In genomic region chr3:96248141-96249033, GRCm38 (mm10) we compare ENCODE assay signal across 9 mouse cellular contexts. TPM values are rescaled to one million over a fixed set of nuclear protein-coding genes. Genes with fewer than 3 reads are reported as not detected.
A peak's percentile ranks its signal among the peaks of the same experiment; 100 is the strongest.
DNase-seq lines count a peak whose midpoint lies in the region; ATAC-seq lines count a peak whose summit lies in the region.
"Had no signal": no experiment of that assay in that cellular context is flagged by ENCODE, and none has a peak within 500 bp of the region (broad histone marks: within the 10 kb centered on the region; RNA-seq: fewer than 3 reads in every experiment).

No protein-coding gene starts in this region.

- peaks cover 4% of the 10 kb centered on the region; the same call in 1 of the 2 replicates for H3K4me1 ChIP-seq in forebrain, embryonic 11.5 days (replicated peaks; ENCODE audit: control insufficient read depth, insufficient read depth, low read length)
- H3K4me1 ChIP-seq in limb, embryonic 15.5 days, result peaks cover 19% of the 10 kb centered on the region

- peak overlapping the region; percentile 44 for H3K4me3 ChIP-seq in forebrain, embryonic 11.5 days (ENCODE audit: low read depth, low read length)
- H3K4me3 ChIP-seq in limb, embryonic 15.5 days, result peak overlapping the region; percentile 38

- DNase-seq in heart, adult 11 months, result peak; percentile 74
- DNase-seq in heart, adult 8-10 months (ENCODE audit: low spot score), result no peak
- DNase-seq in 3T3-L1 (ENCODE audit: low read depth, low spot score), result peak; percentile 40
- no peak for DNase-seq in forebrain, embryonic 11.5 days (ENCODE audit: low spot score)
- no peak for DNase-seq in cerebellum, adult 11 months
- DNase-seq in cerebellum, adult 9-10 months, result no peak
- no peak for DNase-seq in lung, postnatal 25 days (ENCODE audit: low spot score)
- DNase-seq: cerebellum, adult 18-20 months had no signal

- peak overlapping the region; percentile 53 for H3K4me2 ChIP-seq in forebrain, embryonic 11.5 days (ENCODE audit: low read depth, low read length, severe bottlenecking)
- H3K4me2 ChIP-seq in limb, embryonic 15.5 days, result peak overlapping the region; percentile 37

- no peaks in the 10 kb centered on the region for H3K9me3 ChIP-seq in forebrain, embryonic 11.5 days (ENCODE audit: control insufficient read depth, low read length)
- H3K9me3 ChIP-seq in limb, embryonic 15.5 days, result no peaks in the 10 kb centered on the region

- H3K9ac ChIP-seq in forebrain, embryonic 11.5 days (ENCODE audit: low read length), result peak overlapping the region; percentile 24
- H3K9ac ChIP-seq in limb, embryonic 15.5 days, result no peak overlapping the region

- 57% methylated on average over 6 of the region's 6 CpGs for WGBS in forebrain, embryonic 11.5 days
- 33% methylated on average over 6 of the region's 6 CpGs for WGBS in limb, embryonic 15.5 days

- no peaks in the 10 kb centered on the region for H3K36me3 ChIP-seq in forebrain, embryonic 11.5 days (ENCODE audit: control insufficient read depth, insufficient read depth, low read length)
- no peaks in the 10 kb centered on the region for H3K36me3 ChIP-seq in limb, embryonic 15.5 days

- H3K27ac ChIP-seq in forebrain, embryonic 11.5 days (ENCODE audit: low read depth, low read length), result peak overlapping the region; percentile 91
- H3K27ac ChIP-seq in limb, embryonic 15.5 days, result no peak overlapping the region

- no peaks in the 10 kb centered on the region; the same call in 1 of the 2 replicates for H3K27me3 ChIP-seq in forebrain, embryonic 11.5 days (ENCODE audit: control insufficient read depth, insufficient read depth, low read length)
- no peaks in the 10 kb centered on the region for H3K27me3 ChIP-seq in limb, embryonic 15.5 days

- no peak for ATAC-seq in forebrain, embryonic 11.5 days (replicated peaks; ENCODE audit: low FRiP score)
- no peak for ATAC-seq in limb, embryonic 15.5 days (ENCODE audit: insufficient number of reproducible peaks, low FRiP score, low TSS enrichment, low read depth)

RNA-seq across cellular contexts. Expression of gene Hist2h3c1, which starts 1.9 kb away (rescaled TPM):
- total RNA-seq in heart, adult 8-10 months (2022), result not detected
- 2.3 TPM in 1 of 2 replicates, not detected in the other for polyA plus RNA-seq in forebrain, embryonic 11.5 days (2014; fragmentation: Nextera tagmentation; extraction: Ambion mirVana)
- 0.13 and 0.60 TPM in 2 replicates for polyA plus RNA-seq in limb, embryonic 15.5 days (2015; fragmentation: Nextera tagmentation; extraction: Ambion mirVana)

RNA-seq across cellular contexts. Expression of gene Hist2h2aa1, which starts 3.1 kb away (rescaled TPM):
- total RNA-seq in heart, adult 8-10 months (2022), result 10 to 100 TPM in 3 of 4 experiments, 1 to 10 TPM in 1; 8.5 to 81.5 (median 26.6) TPM
- 18.7 and 28.2 TPM in 2 replicates for polyA plus RNA-seq in forebrain, embryonic 11.5 days (2014; fragmentation: Nextera tagmentation; extraction: Ambion mirVana)
- 21.8 and 24.8 TPM in 2 replicates for polyA plus RNA-seq in limb, embryonic 15.5 days (2015; fragmentation: Nextera tagmentation; extraction: Ambion mirVana)

RNA-seq across cellular contexts. Expression of gene Hist2h2aa2, which starts 8.3 kb away (rescaled TPM):
- 100 to 1,000 TPM; 141 to 256 (median 216) TPM for total RNA-seq in heart, adult 8-10 months (2022)
- 29.2 and 49.8 TPM in 2 replicates for polyA plus RNA-seq in forebrain, embryonic 11.5 days (2014; fragmentation: Nextera tagmentation; extraction: Ambion mirVana)
- polyA plus RNA-seq in limb, embryonic 15.5 days (2015; fragmentation: Nextera tagmentation; extraction: Ambion mirVana), result 27.0 and 35.1 TPM in 2 replicates

RNA-seq across cellular contexts. Expression of gene Hist2h3c2, which starts 9.5 kb away (rescaled TPM):
- 1 to 10 TPM; 4.1 to 8.4 (median 6.8) TPM for total RNA-seq in heart, adult 8-10 months (2022)
- polyA plus RNA-seq in forebrain, embryonic 11.5 days (2014; fragmentation: Nextera tagmentation; extraction: Ambion mirVana), result 12.8 and 14.8 TPM in 2 replicates
- 3.5 and 4.1 TPM in 2 replicates for polyA plus RNA-seq in limb, embryonic 15.5 days (2015; fragmentation: Nextera tagmentation; extraction: Ambion mirVana)

RNA-seq across cellular contexts. Expression of gene Hist2h4, which starts 14.7 kb away (rescaled TPM):
- 10 to 100 TPM; 10.8 to 16.2 (median 12.3) TPM for total RNA-seq in heart, adult 8-10 months (2022)
- polyA plus RNA-seq in forebrain, embryonic 11.5 days (2014; fragmentation: Nextera tagmentation; extraction: Ambion mirVana), result 6.8 and 7.5 TPM in 2 replicates
- 3.9 and 11.4 TPM in 2 replicates for polyA plus RNA-seq in limb, embryonic 15.5 days (2015; fragmentation: Nextera tagmentation; extraction: Ambion mirVana)

Comparison
In these comparisons a context has a peak if more than half of its experiments do, and no peak if none do; other contexts are left out.
1. DNase-seq: peak in heart, adult 11 months (single experiment) and 3T3-L1 (single experiment); none in heart, adult 8-10 months (single experiment), forebrain, embryonic 11.5 days (single experiment), cerebellum, adult 11 months (single experiment), cerebellum, adult 9-10 months (single experiment) and lung, postnatal 25 days (single experiment).